Mouse (Mus musculus) stomach, postnatal 0 days (tissue): ENCODE data around the gene Cul9. TPM values are rescaled to one million over a fixed set of nuclear protein-coding genes. Genes with fewer than 3 reads are reported as not detected.

Experiments used
- ATAC-seq: fragments of 200-750 bp; cut with Nextera tagmentation; 2 replicates; pipeline ENCODE4 v1.8.0; 2017; ENCODE audit not compliant: low FRiP score, low TSS enrichment
- DNase-seq: peaks from one replicate; pipeline ENCODE4 v3.0.0-alpha.2; 2016; ENCODE audit warnings: low spot score
- H3K27ac ChIP-seq: fragments of 300-500 bp; sonication (generic); replicated peaks from 2 replicates; pipeline ENCODE4 v1.5.1; 2014; ENCODE audit warnings: mild to moderate bottlenecking, control low read depth
- H3K27me3 ChIP-seq: fragments of 300-500 bp; sonication (generic); 2 replicates; pipeline ENCODE4 v1.6.1; 2014; ENCODE audit warnings: low read length; ENCODE audit not compliant: control insufficient read depth, insufficient read depth
- H3K36me3 ChIP-seq: fragments of 300-500 bp; sonication (generic); 2 replicates; pipeline ENCODE4 v1.6.1; 2014; ENCODE audit warnings: low read length, mixed read lengths; ENCODE audit not compliant: control insufficient read depth, insufficient read depth
- H3K4me1 ChIP-seq: fragments of 300-500 bp; sonication (generic); replicated peaks from 2 replicates; pipeline ENCODE4 v1.6.1; 2014; ENCODE audit warnings: antibody characterized with exemption; ENCODE audit not compliant: control insufficient read depth, insufficient read depth
- H3K4me2 ChIP-seq: fragments of 300-500 bp; sonication (generic); replicated peaks from 2 replicates; pipeline ENCODE4 v1.6.1; 2014; ENCODE audit warnings: low read depth, mild to moderate bottlenecking, control low read depth, moderate library complexity
- H3K4me3 ChIP-seq: fragments of 300-500 bp; sonication (generic); 2 replicates; pipeline ENCODE4 v1.5.1; 2014; ENCODE audit warnings: low read depth, low read length, control low read depth
- H3K9ac ChIP-seq: fragments of 300-500 bp; sonication (generic); 2 replicates; pipeline ENCODE4 v1.6.1; 2014; ENCODE audit warnings: mild to moderate bottlenecking, low read length, control low read depth, mixed read lengths
- H3K9me3 ChIP-seq: fragments of 300-500 bp; sonication (generic); 2 replicates; pipeline ENCODE4 v1.6.1; 2016; ENCODE audit warnings: low read length; ENCODE audit not compliant: control insufficient read depth
- CTCF ChIP-seq: IDR thresholded peaks from 2 replicates; pipeline ENCODE4 v1.5.1; 2016; ENCODE audit warnings: antibody characterized with exemption, low read depth, mild to moderate bottlenecking, moderate library complexity
- EP300 ChIP-seq: optimal IDR thresholded peaks from 2 replicates; pipeline ENCODE3; 2016; ENCODE audit warnings: antibody characterized with exemption
- WGBS: fragments of 180-500 bp; shearing (Covaris S2); extraction: QIAGEN DNeasy Blood & Tissue Kit; methylation state at CpG from one replicate; pipeline ENCODE4 v1.1.7; 2014; 5-methylcytosine and 5-hydroxymethylcytosine counted together
- polyA plus RNA-seq: library from polyadenylated mRNA; unstranded; fragments of >200 nt; fragmentation: Nextera tagmentation; extraction: Ambion mirVana; gene quantifications from 2 replicates; pipeline ENCODE4 v1.2.1, GENCODE M21; 2015

The Cul9 gene
- polyA plus RNA-seq, 1 experiment from 2014 or later, result 1.9 TPM

GRCm38 (mm10) chr17:46484021-46484431 lies 62.2 kb downstream of the Cul9 start:
- no peak for DNase-seq

GRCm38 (mm10) chr17:46483561-46484001 lies 62.6 kb downstream of the Cul9 start:
- peaks cover 12% of the 10 kb centered on the region; the same call in 1 of the 2 replicates for H3K27me3 ChIP-seq
- DNase-seq, result peak; percentile 56
- WGBS, result under 1% methylated on average over 16 of the region's 16 CpGs

More at GRCm38 (mm10) chr17:46484021-46484431, 62.2 kb downstream of the Cul9 start:
- peaks cover 12% of the 10 kb centered on the region; the same call in 1 of the 2 replicates for H3K27me3 ChIP-seq
- no peaks in the 10 kb centered on the region for H3K36me3 ChIP-seq
- H3K4me1 ChIP-seq, result no peaks in the 10 kb centered on the region
- H3K4me2 ChIP-seq, result peak overlapping the region; percentile 38
- WGBS, result 5% methylated on average over 13 of the region's 13 CpGs
- no peaks in the 10 kb centered on the region for H3K9me3 ChIP-seq
- H3K9ac ChIP-seq, result no peak overlapping the region
- ATAC-seq, result peak; percentile 31; the same call in 1 of the 2 replicates
- H3K27ac ChIP-seq, result no peak overlapping the region
- peak overlapping the region; percentile 22 for H3K4me3 ChIP-seq
- TF ChIP-seq EP300, result no peak
- TF ChIP-seq CTCF, result no peak

GRCm38 (mm10) chr17:46477286-46477685 lies 68.9 kb downstream of the Cul9 start:
- Histone ChIP-seq H3K36me3 (no peaks in the 10 kb centered on the region), H3K9me3 (no peaks in the 10 kb centered on the region), H3K27ac (no peak overlapping the region), H3K4me2 (no peak overlapping the region), H3K27me3 (no peaks in the 10 kb centered on the region), H3K4me1 (no peaks in the 10 kb centered on the region), H3K4me3 (no peak overlapping the region), H3K9ac (no peak overlapping the region)
- no peak for TF ChIP-seq CTCF
- no peak for TF ChIP-seq EP300
- 81% methylated on average over 15 of the region's 15 CpGs for WGBS
- DNase-seq (no peak), ATAC-seq (no peak)

More at GRCm38 (mm10) chr17:46483561-46484001, 62.6 kb downstream of the Cul9 start:
- peak; percentile 50 for ATAC-seq
- Histone ChIP-seq H3K9me3 (no peaks in the 10 kb centered on the region), H3K9ac (no peak overlapping the region), H3K36me3 (no peaks in the 10 kb centered on the region), H3K4me1 (no peaks in the 10 kb centered on the region), H3K4me2 (peak overlapping the region; percentile 38), H3K4me3 (peak overlapping the region; percentile 22), H3K27ac (no peak overlapping the region)
- TF ChIP-seq EP300 (no peak), CTCF (no peak)

DNA sequence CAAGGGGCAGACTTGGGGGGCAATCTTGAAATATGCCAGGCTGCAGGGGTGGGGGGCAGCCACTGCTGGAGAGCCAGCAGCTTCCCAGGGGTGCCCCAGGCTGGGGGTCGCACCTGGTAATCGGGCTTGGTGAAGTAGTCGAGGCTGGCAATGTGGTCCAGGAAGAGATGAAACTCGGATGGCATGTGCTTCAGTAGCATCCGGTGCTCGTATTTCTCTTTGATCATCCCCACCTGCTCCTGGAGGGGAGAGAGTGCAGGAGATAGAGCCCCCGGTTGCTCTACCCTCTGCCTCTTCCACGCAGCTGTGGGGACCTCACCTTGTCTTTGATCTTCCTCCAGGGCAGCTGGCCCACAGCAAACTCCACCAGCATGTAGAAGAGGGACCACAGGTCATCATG lies 69.6 kb downstream of the Cul9 start:
- Histone ChIP-seq H3K9ac (no peak overlapping the region), H3K4me3 (no peak overlapping the region), H3K4me2 (no peak overlapping the region), H3K27me3 (no peaks in the 10 kb centered on the region), H3K27ac (no peak overlapping the region), H3K4me1 (no peaks in the 10 kb centered on the region), H3K36me3 (no peaks in the 10 kb centered on the region), H3K9me3 (no peaks in the 10 kb centered on the region)
- DNase-seq (no peak), ATAC-seq (no peak)
- no peak for TF ChIP-seq CTCF
- TF ChIP-seq EP300, result no peak
- 61% methylated on average over 8 of the region's 8 CpGs for WGBS

GRCm38 (mm10) chr17:46467830-46468229 lies 78.4 kb downstream of the Cul9 start:
- Histone ChIP-seq H3K36me3 (no peaks in the 10 kb centered on the region), H3K27me3 (no peaks in the 10 kb centered on the region), H3K4me2 (no peak overlapping the region), H3K9ac (no peak overlapping the region), H3K27ac (no peak overlapping the region), H3K4me3 (no peak overlapping the region), H3K9me3 (no peaks in the 10 kb centered on the region), H3K4me1 (no peaks in the 10 kb centered on the region)
- no peak for TF ChIP-seq CTCF
- no peak for TF ChIP-seq EP300
- DNase-seq (no peak), ATAC-seq (no peak)
- WGBS, result 67% methylated on average over 9 of the region's 9 CpGs

DNA sequence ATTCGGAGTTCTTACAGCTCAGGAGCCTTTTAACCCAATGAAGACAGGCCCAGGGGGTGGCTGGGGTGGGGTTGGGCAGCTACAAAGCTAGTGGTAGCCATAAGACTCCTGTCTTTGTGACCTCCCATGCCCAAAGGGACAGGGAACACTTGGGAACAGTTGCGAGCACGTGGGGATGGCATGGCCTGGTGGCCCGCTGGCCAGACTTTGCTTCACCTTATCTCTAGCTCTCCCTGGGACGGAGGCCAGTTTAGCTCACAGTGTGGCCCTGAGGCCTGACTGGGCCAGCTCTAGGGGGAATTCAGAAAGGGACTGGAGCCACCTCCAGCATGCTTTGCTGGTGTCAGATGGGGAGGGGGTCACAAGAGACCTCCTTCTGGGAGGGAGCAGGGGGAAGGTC lies 84.0 kb downstream of the Cul9 start:
- no peak for ATAC-seq
- H3K4me1 ChIP-seq, result no peaks in the 10 kb centered on the region
- 68% methylated on average over 5 of the region's 5 CpGs for WGBS
- DNase-seq, result no peak
- no peak overlapping the region for H3K4me3 ChIP-seq
- H3K27ac ChIP-seq, result no peak overlapping the region
- H3K4me2 ChIP-seq, result no peak overlapping the region
- no peak overlapping the region for H3K9ac ChIP-seq
- H3K9me3 ChIP-seq, result no peaks in the 10 kb centered on the region
- H3K27me3 ChIP-seq, result no peaks in the 10 kb centered on the region
- TF ChIP-seq EP300 (no peak), CTCF (no peak)
- H3K36me3 ChIP-seq, result no peaks in the 10 kb centered on the region
